Mouse (Mus musculus) hindbrain, embryonic 15.5 days (tissue): ENCODE results near the gene Cfap46. TPM values are rescaled to one million over a fixed set of nuclear protein-coding genes. Genes with fewer than 3 reads are reported as not detected.
"Not testable (repeated sequence)": the region's sequence is repeated elsewhere in the genome, so short reads cannot be mapped to it uniquely, and the experiment has no call there.

ENCODE experiments used
- ATAC-seq: fragments of 200-750 bp; cut with Nextera tagmentation; 2 replicates; pipeline ENCODE4 v1.8.0; 2017; ENCODE audit warnings: low read depth, moderate number of reproducible peaks, moderate TSS enrichment; ENCODE audit not compliant: low FRiP score
- H3K27ac ChIP-seq: fragments of 300-500 bp; sonication (generic); replicated peaks from 2 replicates; pipeline ENCODE4 v1.5.1; 2015; ENCODE audit warnings: mild to moderate bottlenecking, inconsistent platforms
- H3K27me3 ChIP-seq: fragments of 300-500 bp; sonication (generic); 2 replicates; pipeline ENCODE4 v1.6.1; 2015; ENCODE audit warnings: control low read depth, inconsistent platforms
- H3K36me3 ChIP-seq: fragments of 300-500 bp; sonication (generic); 2 replicates; pipeline ENCODE4 v1.6.1; 2015; ENCODE audit warnings: control low read depth, inconsistent platforms
- H3K4me1 ChIP-seq: fragments of 300-500 bp; sonication (generic); replicated peaks from 2 replicates; pipeline ENCODE4 v1.6.1; 2015; ENCODE audit warnings: control low read depth, inconsistent platforms
- H3K4me2 ChIP-seq: fragments of 300-500 bp; sonication (generic); 2 replicates; pipeline ENCODE4 v1.6.1; 2015; ENCODE audit warnings: moderate library complexity, mild to moderate bottlenecking, inconsistent platforms
- H3K4me3 ChIP-seq: fragments of 300-500 bp; sonication (generic); 2 replicates; pipeline ENCODE4 v1.5.1; 2015; ENCODE audit warnings: mild to moderate bottlenecking, inconsistent platforms
- H3K9ac ChIP-seq: fragments of 300-500 bp; sonication (generic); 2 replicates; pipeline ENCODE4 v1.6.1; 2015; ENCODE audit warnings: inconsistent platforms
- H3K9me3 ChIP-seq: fragments of 300-500 bp; sonication (generic); 2 replicates; pipeline ENCODE4 v1.6.1; 2016; ENCODE audit warnings: control low read depth, inconsistent platforms
- whole genome bisulfite sequencing: fragments of 180-500 bp; shearing (Covaris S2); methylation state at CpG from one replicate; pipeline ENCODE4 v1.1.7; 2015; 5-methylcytosine and 5-hydroxymethylcytosine counted together
- polyA plus RNA-seq: library from polyadenylated mRNA; unstranded; fragments of >200 nt; fragmentation: Nextera tagmentation; extraction: Ambion mirVana; gene quantifications from 2 replicates; pipeline ENCODE4 v1.2.1, GENCODE M21; 2015

The Cfap46 gene
- polyA plus RNA-seq, 1 experiment from 2014 or later = 3.1 TPM

DNA sequence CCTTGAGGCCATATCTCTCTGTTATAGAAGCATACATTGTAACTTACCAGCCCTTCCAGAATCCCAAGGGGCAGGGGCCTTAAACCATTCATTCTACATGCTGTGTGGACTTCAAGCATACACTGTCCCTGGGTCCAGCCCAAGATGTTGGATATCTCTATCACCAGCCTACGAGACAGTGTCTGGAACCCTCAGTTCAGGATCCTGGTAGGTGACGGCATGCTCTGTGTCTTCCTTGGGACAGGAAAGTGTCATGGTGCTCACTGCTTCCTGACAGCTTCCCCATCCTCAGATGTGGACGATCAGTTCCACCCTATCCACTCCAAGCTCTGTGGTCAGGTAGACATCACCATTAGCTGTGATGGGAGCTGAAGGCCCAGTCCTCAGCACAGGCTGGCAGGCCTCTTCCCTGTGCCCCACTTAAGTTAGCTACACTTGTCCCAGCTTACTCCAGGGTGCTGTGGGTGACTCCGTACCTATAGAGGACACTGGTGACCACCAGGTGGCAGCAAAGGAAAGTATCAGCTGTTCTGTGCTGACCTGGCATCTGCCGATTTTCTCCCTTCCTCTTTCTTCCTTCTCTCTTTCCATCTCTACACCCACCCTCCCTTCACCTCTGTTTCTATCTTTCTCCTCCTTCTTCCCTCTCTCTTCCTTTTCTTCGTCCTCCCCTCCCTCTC, 19.7 kb upstream of the Cfap46 start:
- Histone ChIP-seq H3K27ac (no peak overlapping the region), H3K4me3 (no peak overlapping the region), H3K4me1 (peaks cover 21% of the 10 kb centered on the region; the same call in 1 of the 2 replicates), H3K9me3 (no peaks in the 10 kb centered on the region), H3K9ac (no peak overlapping the region), H3K36me3 (no peaks in the 10 kb centered on the region), H3K4me2 (no peak overlapping the region), H3K27me3 (no peaks in the 10 kb centered on the region; the same call in 1 of the 2 replicates)
- peak; percentile 92 for ATAC-seq
- WGBS = 34% methylated on average over 6 of the region's 6 CpGs

- Histone ChIP-seq H3K36me3 (no peaks in the 10 kb centered on the region), H3K4me3 (no peak overlapping the region), H3K9ac (no peak overlapping the region), H3K27me3 (no peaks in the 10 kb centered on the region; the same call in 1 of the 2 replicates), H3K9me3 (no peaks in the 10 kb centered on the region), H3K27ac (no peak overlapping the region), H3K4me2 (no peak overlapping the region), H3K4me1 (peaks cover 18% of the 10 kb centered on the region; the same call in 1 of the 2 replicates)
- 37% methylated on average over 6 of the region's 6 CpGs for WGBS
- ATAC-seq = no peak
Measured at GRCm38 (mm10) chr7:139701651-139702301, 18.2 kb upstream of the Cfap46 start.

GRCm38 (mm10) chr7:139692641-139693294, 9.2 kb upstream of the Cfap46 start:
- H3K9ac ChIP-seq = no peak overlapping the region
- no peak overlapping the region for H3K4me2 ChIP-seq
- no peak overlapping the region for H3K4me3 ChIP-seq
- H3K27ac ChIP-seq = no peak overlapping the region
- no peaks in the 10 kb centered on the region for H3K4me1 ChIP-seq
- no peaks in the 10 kb centered on the region for H3K36me3 ChIP-seq
- H3K9me3 ChIP-seq = no peaks in the 10 kb centered on the region
- H3K27me3 ChIP-seq = no peaks in the 10 kb centered on the region
- ATAC-seq = no peak
- 92% methylated on average over 4 of the region's 4 CpGs for WGBS

DNA sequence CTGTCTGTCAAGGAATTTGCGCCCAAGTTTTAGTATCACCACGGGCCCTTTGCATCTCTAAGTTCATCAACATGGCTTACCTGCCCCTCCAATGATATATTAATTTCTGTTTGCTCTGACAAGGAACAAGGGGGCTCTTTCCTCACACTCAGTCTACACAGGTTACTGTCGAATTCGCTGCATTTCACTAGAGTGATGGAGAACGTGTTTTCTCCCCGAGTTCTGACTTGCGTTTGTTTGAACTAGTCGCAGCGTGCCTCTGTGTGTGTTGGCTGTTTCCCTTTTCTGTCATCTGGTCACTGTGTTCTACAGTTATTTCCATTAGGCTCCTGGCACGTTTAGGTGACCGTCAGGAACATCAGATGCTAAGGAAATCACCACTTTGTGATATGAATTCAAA, 8.6 kb upstream of the Cfap46 start:
- H3K9ac ChIP-seq = no peak overlapping the region
- 91% methylated on average over 11 of the region's 11 CpGs for WGBS
- no peak overlapping the region for H3K27ac ChIP-seq
- H3K9me3 ChIP-seq = no peaks in the 10 kb centered on the region
- no peak for ATAC-seq
- H3K36me3 ChIP-seq = no peaks in the 10 kb centered on the region
- H3K4me3 ChIP-seq = no peak overlapping the region
- no peaks in the 10 kb centered on the region for H3K27me3 ChIP-seq
- no peaks in the 10 kb centered on the region for H3K4me1 ChIP-seq
- no peak overlapping the region for H3K4me2 ChIP-seq

DNA sequence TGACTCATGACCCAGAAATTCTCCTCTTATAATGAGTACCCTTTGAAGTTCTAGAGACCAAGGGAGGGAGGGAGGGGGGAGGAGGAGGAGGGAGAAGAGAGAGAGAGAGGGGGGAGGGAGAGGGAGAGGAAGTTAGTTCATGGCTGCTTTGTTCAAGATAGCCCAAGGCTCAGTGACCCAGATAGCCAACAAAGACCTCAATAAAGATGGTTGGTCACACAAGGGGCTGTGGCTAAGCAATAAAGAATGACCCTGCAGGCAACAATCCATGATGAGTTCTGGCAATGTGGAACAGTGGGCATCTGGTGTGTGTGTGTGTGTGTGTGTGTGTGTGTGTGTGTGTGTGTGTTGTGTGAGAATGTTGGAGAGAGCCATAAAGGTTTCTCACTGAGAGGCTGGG, 1.7 kb upstream of the Cfap46 start:
- Histone ChIP-seq H3K4me3 (no peak overlapping the region), H3K9me3 (no peaks in the 10 kb centered on the region), H3K9ac (no peak overlapping the region), H3K27ac (no peak overlapping the region), H3K36me3 (no peaks in the 10 kb centered on the region), H3K27me3 (no peaks in the 10 kb centered on the region), H3K4me2 (no peak overlapping the region), H3K4me1 (peaks cover 12% of the 10 kb centered on the region)
- ATAC-seq = no peak

GRCm38 (mm10) chr7:139684553-139684929, 924 bp upstream of the Cfap46 start:
- H3K4me3 ChIP-seq = peak overlapping the region; percentile 57
- H3K4me2 ChIP-seq = peak overlapping the region; percentile 92
- H3K36me3 ChIP-seq = no peaks in the 10 kb centered on the region
- no peaks in the 10 kb centered on the region for H3K9me3 ChIP-seq
- under 1% methylated on average over 14 of the region's 14 CpGs for WGBS
- peaks cover 12% of the 10 kb centered on the region for H3K4me1 ChIP-seq
- H3K27ac ChIP-seq = peak overlapping the region; percentile 79
- H3K9ac ChIP-seq = peak overlapping the region; percentile 58
- no peaks in the 10 kb centered on the region for H3K27me3 ChIP-seq
- ATAC-seq = peak; percentile 90

- Histone ChIP-seq H3K27me3 (no peaks in the 10 kb centered on the region), H3K4me2 (no peak overlapping the region), H3K9me3 (no peaks in the 10 kb centered on the region), H3K36me3 (no peaks in the 10 kb centered on the region), H3K4me3 (no peak overlapping the region), H3K4me1 (peaks cover 12% of the 10 kb centered on the region), H3K9ac (no peak overlapping the region), H3K27ac (no peak overlapping the region)
- no peak for ATAC-seq
- WGBS = 81% methylated on average over 11 of the region's 11 CpGs
Measured at GRCm38 (mm10) chr7:139681921-139682598, 1.6 kb downstream of the Cfap46 start.

DNA sequence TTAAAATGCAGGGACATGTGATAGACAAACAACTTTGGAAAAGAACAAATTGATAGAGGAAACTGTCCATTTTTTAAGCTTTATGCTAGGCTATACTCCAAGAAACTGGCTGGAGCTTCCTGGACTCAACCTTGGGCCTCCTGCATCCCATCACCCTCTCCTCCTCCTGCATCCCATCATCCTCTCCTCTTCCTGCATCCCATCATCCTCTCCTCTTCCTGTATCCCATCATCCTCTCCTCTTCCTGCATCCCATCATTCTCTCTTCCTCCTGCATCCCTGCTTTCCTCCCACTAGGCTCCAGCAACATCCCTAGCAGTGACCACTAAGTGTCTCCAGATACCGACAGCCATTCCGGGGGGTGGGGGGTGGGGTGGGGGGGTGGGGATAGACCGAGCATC, 7.2 kb downstream of the Cfap46 start:
- no peak overlapping the region for H3K4me3 ChIP-seq
- no peaks in the 10 kb centered on the region for H3K4me1 ChIP-seq
- H3K27ac ChIP-seq = no peak overlapping the region
- H3K9ac ChIP-seq = no peak overlapping the region
- no peak overlapping the region for H3K4me2 ChIP-seq
- ATAC-seq = no peak
- 76% methylated on average over 3 of the region's 3 CpGs for WGBS
- H3K36me3 ChIP-seq = no peaks in the 10 kb centered on the region
- H3K9me3 ChIP-seq = no peaks in the 10 kb centered on the region
- H3K27me3 ChIP-seq = no peaks in the 10 kb centered on the region

DNA sequence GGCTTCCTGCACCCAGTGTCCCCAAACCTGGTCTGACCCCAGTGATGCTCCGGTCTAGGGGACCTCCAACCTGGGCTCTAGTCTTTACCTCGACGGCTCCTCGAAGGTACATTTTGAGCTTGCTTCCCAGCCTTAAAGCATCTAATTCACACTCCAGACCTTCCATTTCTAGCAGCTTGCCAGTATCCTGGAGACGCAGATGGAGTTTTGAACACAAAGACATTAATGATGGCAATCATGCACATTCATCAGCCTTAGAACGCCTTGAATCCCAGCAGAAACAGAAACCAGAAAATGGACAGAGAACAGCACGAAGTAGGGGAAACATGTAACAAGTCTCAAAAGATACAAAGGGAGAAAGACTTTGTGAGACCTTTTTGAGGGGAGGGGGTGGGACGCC, 16.7 kb downstream of the Cfap46 start:
- Histone ChIP-seq H3K27me3 (no peaks in the 10 kb centered on the region), H3K27ac (no peak overlapping the region), H3K36me3 (no peaks in the 10 kb centered on the region), H3K4me1 (no peaks in the 10 kb centered on the region), H3K4me2 (no peak overlapping the region), H3K9ac (no peak overlapping the region), H3K4me3 (no peak overlapping the region), H3K9me3 (no peaks in the 10 kb centered on the region)
- ATAC-seq = no peak
- WGBS = 75% methylated on average over 8 of the region's 8 CpGs

DNA sequence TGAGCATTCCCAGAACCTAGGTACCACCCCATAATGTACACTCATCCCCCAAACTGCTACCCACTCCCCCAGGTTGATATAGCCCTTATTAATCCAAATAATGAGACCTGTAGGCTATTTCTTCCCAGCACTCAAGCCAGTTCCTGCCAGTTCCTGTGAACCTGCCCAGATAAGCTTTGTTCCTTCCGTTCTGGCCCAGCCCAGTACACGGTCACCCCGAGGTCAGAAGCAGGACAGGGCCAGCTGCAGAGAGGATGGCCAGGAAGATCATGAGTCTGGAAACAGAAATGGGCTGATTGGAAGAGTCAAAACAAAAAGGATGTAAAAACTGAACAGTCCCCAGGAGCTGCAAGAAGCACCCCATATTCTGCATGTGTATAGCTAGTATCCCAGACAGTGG, 20.3 kb downstream of the Cfap46 start:
- Histone ChIP-seq H3K4me1 (no peaks in the 10 kb centered on the region), H3K9ac (no peak overlapping the region), H3K36me3 (no peaks in the 10 kb centered on the region), H3K9me3 (no peaks in the 10 kb centered on the region), H3K27ac (no peak overlapping the region), H3K4me2 (no peak overlapping the region), H3K4me3 (no peak overlapping the region), H3K27me3 (no peaks in the 10 kb centered on the region)
- ATAC-seq = no peak
- WGBS = 76% methylated on average over 3 of the region's 3 CpGs

GRCm38 (mm10) chr7:139659901-139660300, 23.7 kb downstream of the Cfap46 start:
- H3K9ac ChIP-seq, H3K27me3 ChIP-seq, H3K4me1 ChIP-seq, H3K4me2 ChIP-seq, H3K27ac ChIP-seq, H3K9me3 ChIP-seq, H3K36me3 ChIP-seq, H3K4me3 ChIP-seq, ATAC-seq: not testable (repeated sequence)
- WGBS = 94% methylated on average over 27 of the region's 28 CpGs

DNA sequence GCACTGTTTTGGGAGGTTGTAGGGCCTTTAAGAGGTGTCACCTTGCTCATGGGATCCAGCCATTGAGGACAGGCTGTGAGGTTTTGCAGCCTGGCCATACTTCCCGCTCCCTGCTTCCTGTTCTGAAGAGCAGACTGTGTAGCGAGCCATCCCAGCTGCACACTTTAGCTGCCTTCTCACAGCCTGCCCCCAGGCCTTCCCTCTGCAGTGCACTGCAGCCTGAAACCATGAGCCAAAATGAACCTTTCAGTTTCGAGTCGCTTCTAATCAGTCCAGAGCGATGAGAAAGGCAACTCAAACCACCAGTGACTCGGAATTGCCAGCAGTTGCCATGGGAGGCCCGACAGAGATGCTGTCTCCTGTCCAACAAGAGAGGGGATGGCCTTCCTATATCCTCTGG, 33.9 kb downstream of the Cfap46 start:
- H3K9ac ChIP-seq = no peak overlapping the region
- ATAC-seq = no peak
- H3K27ac ChIP-seq = no peak overlapping the region

More for the DNA sequence above, 33.9 kb downstream of the Cfap46 start:
- no peaks in the 10 kb centered on the region for H3K9me3 ChIP-seq
- 67% methylated on average over 7 of the region's 7 CpGs for WGBS
- no peak overlapping the region for H3K4me3 ChIP-seq
- no peaks in the 10 kb centered on the region for H3K4me1 ChIP-seq
- H3K36me3 ChIP-seq = no peaks in the 10 kb centered on the region
- H3K4me2 ChIP-seq = no peak overlapping the region
- H3K27me3 ChIP-seq = peaks cover 9% of the 10 kb centered on the region; the same call in 1 of the 2 replicates
